Mouse (Mus musculus): Measurements from ENCODE around the gene Ehd2. TPM values are rescaled to one million over a fixed set of nuclear protein-coding genes. Genes with fewer than 3 reads are reported as not detected.
A peak's percentile ranks its signal among the peaks of the same experiment; 100 is the strongest.

Gene Ehd2
- polyA plus RNA-seq, 1 experiment: 19.7 TPM

DNA sequence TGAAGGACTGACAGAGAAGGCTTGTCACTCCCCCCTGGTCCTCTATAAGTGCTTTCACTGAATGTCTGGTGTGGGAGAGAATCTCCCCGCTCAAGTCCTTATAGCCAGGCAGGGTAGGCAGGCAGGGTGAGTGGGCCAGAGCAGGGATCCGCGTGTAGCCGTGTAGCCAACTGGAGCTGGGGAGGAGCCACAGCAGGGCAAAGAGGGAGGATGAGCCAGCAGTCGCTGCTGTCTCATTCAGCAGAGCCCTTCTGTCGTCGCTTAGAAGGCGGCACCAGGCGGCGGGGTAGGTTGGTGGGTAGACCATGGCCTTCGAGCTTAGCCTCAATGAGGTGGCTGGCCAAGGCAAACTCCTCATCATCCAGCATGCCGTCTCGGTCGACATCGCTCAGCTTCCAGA, 17.4 kb downstream of the Ehd2 start:
- WGBS: 85% methylated on average over 15 of the region's 15 CpGs
- DNase-seq (ENCODE audit: low read depth, low spot score): no peak

DNA sequence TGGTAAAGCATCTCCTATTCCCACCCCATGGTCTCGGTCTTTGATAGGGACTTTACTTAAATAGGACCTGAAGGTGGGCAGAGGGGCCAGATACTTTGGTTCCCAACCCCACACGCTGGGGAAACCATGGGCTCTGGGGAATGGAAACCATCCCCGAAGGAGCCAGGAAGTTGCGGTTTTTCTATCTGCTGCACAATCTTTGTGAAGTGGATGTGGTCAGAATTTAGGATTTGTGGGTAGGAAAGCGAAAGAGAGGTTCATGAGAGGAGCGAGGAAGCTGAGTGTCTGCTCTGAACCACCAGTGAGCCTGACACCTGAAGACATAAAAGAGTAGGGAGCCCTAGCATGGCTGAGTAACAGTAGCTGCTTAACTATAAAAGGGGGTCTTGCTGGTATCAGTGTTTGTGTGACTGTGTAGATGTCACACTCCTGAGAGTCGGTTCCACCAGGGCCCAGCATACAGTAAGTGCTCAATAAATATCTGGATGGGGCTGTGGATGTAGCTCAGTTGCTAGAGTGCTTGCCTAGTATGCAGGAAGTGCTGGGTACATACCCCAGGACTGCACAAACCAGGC, 18.1 kb downstream of the Ehd2 start:
- DNase-seq (ENCODE audit: low read depth, low spot score): no peak
- WGBS: 71% methylated on average over 7 of the region's 7 CpGs

DNA sequence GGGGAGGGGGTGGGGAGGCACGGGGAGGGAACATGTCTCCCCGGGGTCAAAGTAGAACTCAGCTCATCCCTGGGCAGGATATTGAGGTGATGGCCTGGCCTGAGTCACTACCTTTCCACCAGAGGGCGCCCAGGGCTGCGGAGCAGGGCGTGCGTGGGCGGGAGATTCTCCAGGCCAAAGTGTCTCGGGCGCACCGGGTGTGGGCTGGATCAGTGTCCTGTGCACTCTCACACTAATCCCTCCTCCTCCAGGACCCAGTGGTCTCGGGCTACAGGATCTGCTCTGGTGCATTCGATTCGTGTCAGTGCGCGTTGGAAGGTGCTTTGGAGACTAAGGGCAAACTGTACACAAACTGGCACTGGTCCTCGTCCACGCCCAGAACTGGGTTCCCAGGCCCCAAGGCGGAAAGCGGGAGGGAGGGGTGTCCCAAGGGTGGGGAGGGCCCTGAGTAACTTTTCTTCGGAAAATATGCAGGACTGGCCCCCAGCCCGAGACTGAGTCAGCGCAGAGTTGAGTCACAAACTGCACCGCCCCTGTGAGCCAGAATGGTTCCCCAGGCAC, 18.9 kb downstream of the Ehd2 start:
- peak; percentile 70 for DNase-seq (ENCODE audit: low read depth, low spot score)
- under 1% methylated on average over 23 of the region's 23 CpGs for WGBS

DNA sequence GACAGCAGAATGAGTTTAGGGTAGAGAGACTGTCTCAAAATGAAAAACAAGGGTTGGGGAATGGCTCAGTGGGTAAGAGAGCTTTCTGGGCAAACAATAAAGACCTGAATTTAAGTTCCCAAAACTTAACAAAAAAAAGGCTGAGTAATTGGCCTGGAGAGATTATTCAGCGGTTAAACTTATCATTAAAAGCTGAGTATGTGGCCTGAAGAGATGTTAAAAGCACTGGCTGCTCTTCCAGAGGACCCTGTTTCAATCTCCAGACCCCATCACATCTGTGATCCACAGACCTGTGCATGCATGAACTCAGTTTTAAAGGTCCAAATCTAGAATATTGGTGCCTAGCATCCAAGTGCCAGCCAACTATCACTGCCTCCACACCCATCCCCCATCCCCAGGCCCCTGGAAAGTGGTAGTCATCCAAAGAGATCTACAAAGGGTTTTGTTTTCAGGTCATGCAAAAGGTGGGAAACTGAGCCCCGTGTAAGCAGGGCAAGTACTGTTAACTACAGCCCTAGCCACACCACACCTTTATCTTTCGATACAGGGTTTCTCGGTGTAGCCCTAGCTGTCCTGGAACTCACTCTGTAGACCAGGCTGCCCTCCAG, 19.6 kb downstream of the Ehd2 start:
- WGBS: 32% methylated on average over 4 of the region's 4 CpGs
- no peak for DNase-seq (ENCODE audit: low read depth, low spot score)

DNA sequence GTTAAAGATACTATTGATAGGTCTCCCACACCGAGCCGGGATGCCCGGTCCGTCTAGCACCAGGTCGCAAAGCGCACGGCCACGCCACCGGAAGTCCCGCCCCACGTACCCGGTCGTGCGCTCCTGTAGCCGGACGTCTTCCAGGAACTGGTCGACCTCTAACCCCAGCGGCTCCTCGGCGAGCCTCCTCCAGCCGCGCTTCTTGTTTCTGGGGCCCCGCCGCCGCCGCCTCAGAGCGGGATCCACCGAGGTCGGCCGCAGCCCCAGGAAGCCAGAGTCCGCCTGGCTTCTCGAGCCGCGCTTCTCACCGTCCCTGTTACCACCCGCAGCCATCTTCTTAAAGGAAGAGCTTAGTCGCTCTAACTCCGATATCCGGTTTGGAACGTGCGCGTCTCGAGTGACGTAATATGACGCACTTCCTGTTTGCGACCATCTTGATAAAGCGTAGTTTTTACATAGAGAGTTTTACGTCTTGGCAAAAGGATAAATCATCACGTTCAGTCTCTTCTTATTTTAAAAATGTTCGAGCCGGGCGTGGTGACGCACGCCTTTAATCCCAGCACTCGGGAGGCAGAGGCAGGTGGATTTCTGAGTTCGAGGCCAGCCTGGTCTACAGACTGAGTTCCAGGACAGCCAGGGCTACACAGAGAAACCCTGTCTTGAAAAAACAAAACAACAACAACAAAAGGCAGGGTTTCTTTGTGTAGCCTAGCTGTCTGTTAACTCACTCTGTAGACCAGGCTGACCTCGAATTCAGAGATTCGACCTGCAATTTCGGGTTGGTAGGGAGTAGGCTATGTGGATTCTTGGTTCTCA, 21.4 kb downstream of the Ehd2 start, which contains the start of gene Nop53:
TSS of gene Nop53 (minus strand) at position 354 of the 816 bp plus-strand sequence.
- peak; percentile 97 for DNase-seq (ENCODE audit: low read depth, low spot score)
- 2% methylated on average over 59 of the region's 59 CpGs for WGBS

DNA sequence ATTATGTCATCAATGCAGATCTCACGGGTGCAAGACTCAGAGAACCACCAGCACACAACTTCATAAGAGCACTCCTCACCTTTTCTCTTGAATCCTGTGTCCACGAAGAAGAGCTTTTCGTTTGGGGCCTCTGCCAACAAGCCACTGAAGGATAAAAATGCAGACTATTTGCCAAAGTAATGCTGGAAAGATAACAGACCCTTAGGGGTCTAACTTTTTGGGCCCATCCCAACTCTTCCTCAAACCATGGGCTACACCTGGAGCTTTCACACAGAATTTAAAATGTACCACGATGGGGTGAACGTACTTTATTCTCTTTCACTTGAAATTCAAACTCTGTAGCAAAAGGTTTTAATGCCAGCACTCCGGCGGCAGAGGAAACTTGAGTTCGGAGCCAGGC, 22.2 kb downstream of the Ehd2 start:
- 3% methylated on average over 8 of the region's 8 CpGs for WGBS
- DNase-seq (ENCODE audit: low read depth, low spot score): no peak

DNA sequence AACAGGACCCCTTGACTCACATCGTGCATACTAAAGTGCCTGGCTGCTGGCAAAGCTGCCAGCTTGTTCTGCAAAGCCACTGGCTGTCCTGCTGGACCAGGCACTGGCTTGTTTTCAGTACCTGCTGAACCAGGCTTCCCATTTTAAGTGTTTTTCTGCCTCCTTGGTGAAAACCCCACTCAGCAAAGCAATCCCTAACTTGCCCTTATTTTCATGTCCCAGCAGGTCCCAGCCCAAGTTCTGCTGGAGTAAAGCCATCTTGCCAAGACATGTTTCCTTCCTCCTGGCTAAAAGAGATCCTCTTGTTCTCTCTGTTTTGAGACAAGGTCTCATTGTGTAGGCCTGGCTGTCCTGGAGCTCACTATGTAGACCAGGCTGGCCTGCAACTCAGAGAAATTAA, 23.1 kb downstream of the Ehd2 start:
- WGBS: 96% methylated on average over 1 of the region's 1 CpGs
- no peak for DNase-seq (ENCODE audit: low read depth, low spot score)

DNA sequence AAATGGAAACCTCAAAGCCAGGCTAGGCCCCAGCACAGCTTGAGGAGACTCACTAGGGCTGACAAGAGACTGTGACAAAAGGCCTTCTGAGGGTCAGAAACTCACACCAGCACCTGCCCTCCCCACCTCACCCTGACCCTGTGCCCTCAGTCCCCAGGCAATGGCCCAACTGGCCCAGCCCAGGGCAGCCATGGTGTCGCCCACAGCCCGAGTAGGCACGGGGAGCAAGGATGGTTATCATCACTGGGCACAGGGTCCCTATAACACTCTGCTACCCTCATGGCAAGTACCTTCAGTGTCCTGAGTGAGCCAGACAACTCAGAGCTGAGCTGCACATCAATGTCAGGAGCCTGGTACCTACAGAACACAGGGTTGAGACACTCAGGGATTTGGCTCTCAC, 28.7 kb downstream of the Ehd2 start:
- 94% methylated on average over 3 of the region's 3 CpGs for WGBS
- no peak for DNase-seq (ENCODE audit: low read depth, low spot score)

DNA sequence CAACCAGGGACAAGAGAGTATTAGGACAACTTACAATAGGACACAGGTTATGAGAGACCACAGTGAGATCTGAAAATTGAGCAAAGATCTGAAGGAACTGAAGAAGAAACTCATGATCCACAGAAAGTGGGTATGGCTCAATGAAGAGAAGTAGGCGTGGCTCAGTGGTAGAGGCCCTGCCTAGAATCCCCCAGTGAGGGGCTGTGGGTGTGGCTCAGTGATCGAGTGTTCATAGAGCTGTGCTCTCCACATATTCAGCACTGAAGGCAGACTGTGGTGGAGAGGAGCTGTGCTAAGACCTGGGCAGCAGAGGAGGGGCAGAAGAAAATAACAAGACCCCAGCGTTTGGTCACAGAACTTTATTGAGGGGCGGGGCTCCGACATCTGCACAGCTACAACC, 29.9 kb downstream of the Ehd2 start:
- no peak for DNase-seq (ENCODE audit: low read depth, low spot score)
- 76% methylated on average over 5 of the region's 5 CpGs for WGBS

DNA sequence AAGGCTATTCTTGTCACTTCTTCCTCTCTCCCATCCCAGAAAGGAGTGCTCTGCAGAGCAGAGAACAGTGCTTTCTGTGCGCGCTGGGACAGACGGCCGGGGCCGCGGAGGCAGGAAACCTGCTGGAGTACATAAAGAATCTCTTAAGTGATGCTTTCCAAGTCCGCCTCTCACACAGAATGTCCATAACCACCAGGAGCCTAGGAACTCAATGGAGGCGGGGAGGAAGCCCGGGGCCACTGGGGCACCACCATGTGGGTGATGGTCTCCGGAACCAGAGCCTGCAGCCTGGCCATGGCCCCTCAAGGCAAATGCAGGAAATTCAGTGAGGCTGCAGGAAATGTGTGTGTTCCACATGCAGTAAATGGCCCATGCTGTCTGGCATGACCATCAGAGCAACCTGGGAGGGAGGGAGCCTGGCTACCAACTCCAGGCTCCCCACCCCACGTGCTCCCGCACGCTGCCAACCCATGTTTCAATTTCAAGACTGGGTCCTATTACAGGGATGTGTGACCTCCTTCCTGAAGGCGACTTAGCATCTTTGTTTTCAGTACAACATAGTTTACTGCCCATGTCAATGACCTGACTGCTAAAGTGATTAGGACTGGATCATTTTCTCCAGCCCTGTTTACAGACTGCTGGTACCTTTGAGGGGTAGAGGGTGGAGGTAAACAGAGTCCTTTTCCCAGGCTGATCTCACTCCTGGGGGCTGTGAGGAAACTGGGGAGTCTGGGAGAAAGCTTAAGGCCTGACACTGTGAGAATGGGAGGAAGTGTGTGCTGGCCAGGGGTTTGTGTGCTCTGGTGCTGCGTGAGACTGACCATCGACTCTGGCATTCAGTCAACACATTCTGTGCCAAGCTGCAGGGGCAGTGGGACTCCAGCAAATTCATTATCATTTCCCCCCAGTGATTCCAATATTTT, 33.7 kb downstream of the Ehd2 start:
- WGBS: 49% methylated on average over 16 of the region's 16 CpGs

DNA sequence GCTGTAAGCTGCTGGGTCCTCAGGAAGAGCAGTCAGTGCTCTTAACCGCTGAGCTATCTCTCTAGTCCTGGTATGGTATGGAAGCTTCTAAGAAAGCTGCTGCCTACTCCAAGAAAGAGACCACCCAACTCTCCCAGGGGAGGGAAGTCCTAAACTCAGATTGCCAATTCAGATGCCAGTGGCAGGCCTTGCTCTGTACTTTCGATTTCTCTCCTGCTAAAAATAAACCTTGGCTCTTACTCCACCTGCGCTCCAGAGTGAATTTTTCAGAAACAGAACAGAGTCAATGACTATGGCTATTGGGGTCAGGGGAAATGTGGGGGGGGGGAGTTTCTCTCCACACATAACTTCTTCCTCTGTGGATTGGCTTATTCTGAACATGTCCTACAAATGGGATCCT, 35.7 kb downstream of the Ehd2 start:
- WGBS: 42% methylated on average over 3 of the region's 3 CpGs
- no peak for DNase-seq (ENCODE audit: low read depth, low spot score)

More for the DNA sequence above, 33.7 kb downstream of the Ehd2 start:
- no peak for DNase-seq (ENCODE audit: low read depth, low spot score)

DNA sequence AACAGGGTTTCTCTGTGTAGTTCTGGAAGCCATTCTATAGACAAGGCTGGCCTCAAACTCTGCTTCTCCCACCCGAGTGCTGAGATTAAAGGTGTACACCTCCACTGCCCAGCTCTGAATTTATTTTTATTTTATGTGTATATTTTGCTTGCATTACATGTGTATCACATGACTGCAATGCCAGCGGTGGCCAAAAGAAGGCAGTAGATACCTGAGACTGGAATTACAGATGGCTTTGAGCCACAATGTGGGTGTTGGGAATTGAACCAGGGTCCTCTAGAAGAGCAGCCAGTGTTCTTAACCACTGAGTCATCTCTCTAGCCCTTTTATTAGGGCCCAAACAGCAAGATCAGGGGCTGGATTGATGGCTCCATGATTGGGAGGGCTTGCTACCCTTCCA, 36.8 kb downstream of the Ehd2 start:
- no peak for DNase-seq (ENCODE audit: low read depth, low spot score)
- 73% methylated on average over 2 of the region's 2 CpGs for WGBS

DNA sequence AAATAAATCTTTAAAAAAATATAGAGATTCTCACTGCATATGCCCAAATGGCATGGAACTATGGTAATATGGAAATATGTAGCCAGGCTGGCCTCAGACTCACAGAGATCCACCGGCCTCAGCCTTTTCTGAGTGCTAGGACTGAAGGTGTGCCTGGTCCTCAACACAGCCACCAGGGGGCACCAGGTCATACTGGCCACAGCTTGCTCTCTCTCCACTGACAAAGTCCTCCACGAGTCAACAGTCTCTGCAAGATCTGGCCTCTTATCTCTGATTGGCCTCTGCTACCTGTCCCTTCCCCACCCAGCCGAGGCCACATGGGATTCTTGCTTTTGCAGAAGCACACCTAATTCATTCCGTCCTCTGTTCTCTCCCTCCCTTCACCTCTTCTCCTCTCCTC, 37.5 kb downstream of the Ehd2 start:
- 25% methylated on average over 4 of the region's 4 CpGs for WGBS
- DNase-seq (ENCODE audit: low read depth, low spot score): no peak

DNA sequence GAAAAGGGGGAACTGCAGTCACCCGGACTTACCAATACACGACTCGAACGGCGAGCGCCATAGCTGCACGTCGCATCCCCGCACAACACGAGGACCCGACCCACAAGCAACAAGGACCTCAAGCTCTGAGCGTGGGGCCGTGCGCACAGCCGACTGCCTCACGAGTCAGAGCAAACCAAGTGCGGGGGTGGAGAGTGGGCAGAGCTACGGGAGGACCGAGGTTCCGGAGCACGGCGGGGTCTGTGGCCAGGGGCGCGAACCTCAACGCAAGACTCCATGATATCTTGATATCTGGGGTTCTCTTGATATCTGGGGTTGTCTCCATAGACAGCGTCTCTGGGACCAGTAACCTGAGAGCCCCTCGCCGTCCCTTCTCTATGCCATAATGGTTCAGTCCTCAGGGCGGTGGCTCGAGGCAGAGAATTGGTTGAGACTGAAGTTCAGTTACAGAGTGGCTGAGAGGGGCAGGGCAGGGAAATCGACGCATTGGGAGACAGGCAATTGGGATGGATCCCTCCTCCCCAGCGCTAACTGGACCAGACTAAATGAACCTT, 45.1 kb downstream of the Ehd2 start, which contains the start of gene Selenow:
TSS of gene Selenow (minus strand) at position 183 of the 554 bp plus-strand sequence.
- WGBS: under 1% methylated on average over 33 of the region's 33 CpGs
- peak; percentile 81 for DNase-seq (ENCODE audit: low read depth, low spot score)

DNA sequence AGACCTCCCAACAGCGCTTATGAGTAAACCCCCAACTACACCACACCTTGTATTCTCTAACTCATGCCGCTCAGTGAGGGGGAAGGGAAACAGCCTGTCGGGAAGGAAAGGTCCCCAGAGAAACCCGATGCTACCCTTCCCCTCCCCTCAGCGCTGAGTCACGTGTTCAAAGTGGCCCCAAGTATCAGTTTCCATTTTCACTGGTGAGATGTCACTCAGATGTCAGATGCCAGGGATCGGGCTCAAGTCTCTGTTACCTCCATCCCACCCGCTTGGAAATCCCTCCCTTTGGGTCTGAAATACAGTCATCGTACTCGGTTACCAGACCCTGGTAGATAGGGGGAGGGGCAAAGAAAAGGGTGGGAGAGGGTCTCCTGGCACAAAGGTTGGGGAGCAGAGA, 45.6 kb downstream of the Ehd2 start:
- under 1% methylated on average over 10 of the region's 10 CpGs for WGBS
- DNase-seq (ENCODE audit: low read depth, low spot score): no peak

DNA sequence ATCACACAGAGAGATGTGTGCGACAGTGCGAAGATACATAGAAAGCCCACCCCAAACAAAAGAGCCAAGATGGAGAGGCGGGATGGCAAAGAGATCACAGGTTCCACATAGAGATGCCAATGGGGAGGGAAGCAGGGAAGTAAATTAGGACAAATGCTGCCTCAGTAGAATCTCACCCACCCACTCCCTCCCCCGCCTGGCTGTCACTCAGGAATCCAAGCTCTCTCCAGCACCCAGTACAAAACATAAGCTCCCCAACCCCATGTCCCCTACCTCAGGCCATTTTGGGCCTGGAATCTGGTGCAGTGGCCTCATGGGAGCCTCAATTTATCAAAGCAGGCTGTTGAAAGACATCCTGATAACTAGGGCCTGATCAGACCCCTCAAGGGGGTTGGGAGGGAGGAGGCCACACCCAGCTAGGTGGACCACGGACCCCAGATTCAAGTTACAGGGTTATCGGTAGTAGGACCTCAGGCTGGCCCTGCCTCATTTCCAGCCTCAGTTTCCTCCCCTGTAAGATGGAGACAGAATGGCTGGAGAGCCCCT, 46.6 kb downstream of the Ehd2 start:
- WGBS: 81% methylated on average over 6 of the region's 6 CpGs
- no peak for DNase-seq (ENCODE audit: low read depth, low spot score)

DNA sequence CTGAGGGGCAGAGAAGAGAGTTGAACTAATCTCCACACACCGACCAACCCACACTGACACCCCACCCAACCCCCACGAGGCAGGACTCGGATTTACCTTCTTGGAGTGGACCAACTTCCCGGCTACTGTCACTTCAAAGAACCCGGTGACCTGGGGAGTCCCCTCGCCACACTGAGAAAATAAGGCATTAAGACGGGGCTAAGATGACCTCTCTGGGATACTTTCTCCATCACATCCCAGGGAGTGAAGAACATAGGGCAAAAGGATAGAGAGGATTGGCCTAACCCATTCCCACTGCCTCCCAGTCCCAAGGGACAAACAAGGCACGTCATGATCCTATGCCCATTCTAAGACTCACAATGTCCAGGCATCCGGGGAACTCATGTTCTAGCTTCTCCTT, 47.4 kb downstream of the Ehd2 start:
- no peak for DNase-seq (ENCODE audit: low read depth, low spot score)

DNA sequence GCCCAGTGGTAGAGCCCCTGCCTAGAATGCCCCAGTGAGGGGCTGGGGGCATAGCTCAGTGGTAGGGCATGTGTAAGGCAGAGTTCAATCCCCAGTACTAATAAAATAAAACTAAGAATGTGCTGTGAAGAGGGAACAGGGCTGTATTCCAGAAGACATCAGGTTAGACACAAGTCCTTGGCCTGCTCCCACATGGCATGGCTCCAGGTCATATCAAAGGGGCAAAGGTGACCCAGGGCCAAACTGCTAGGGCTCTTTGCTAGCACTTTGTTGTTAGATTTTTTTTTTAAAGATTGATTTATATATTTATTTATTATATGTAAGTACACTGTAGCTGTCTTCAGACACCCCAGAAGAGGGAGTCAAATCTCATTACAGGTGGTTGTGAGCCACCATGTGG, 49.0 kb downstream of the Ehd2 start:
- no peak for DNase-seq (ENCODE audit: low read depth, low spot score)

More for the DNA sequence above, 47.4 kb downstream of the Ehd2 start:
- 93% methylated on average over 9 of the region's 9 CpGs for WGBS

DNA sequence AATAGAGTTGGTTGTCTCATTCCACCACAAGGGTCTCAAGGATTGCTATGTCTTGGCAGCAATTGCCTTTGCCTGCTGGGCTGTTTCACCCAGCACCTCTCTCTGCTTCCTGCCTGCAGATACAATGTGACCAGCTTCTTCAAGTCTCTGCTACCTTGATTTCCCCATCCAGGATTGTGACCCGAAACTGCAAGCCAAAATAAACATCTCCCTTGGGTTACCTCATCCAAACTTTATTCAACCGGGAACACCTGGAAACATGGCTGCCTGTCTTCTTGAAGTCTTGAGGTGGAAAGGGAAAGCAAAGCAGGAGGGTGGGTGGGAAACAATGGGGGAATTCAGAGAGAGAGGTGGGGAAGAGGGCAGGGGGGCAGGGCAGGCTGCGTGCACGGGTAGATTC, 50.4 kb downstream of the Ehd2 start:
- 57% methylated on average over 4 of the region's 4 CpGs for whole genome bisulfite sequencing
- no peak for DNase-seq (ENCODE audit: low read depth, low spot score)

Measured in large intestine, adult 2 months (tissue).